Mouse (Mus musculus): Measurements from ENCODE around the gene Phlda2. TPM values are rescaled to one million over a fixed set of nuclear protein-coding genes. Genes with fewer than 3 reads are reported as not detected.
"Not testable (repeated sequence)": the region's sequence is repeated elsewhere in the genome, so short reads cannot be mapped to it uniquely, and the experiment has no call there.

Gene Phlda2
- 0.45 and 0.84 TPM in 2 replicates for polyA plus RNA-seq (2015; fragmentation: Nextera tagmentation; extraction: Ambion mirVana)

- Histone ChIP-seq H3K27ac (replicated peaks) (no peak within 1 kb of the TSS), H3K36me3 (no peaks in the 10 kb centered on the region), H3K4me2 (peak within 1 kb of the TSS; percentile 68), H3K4me1 (replicated peaks) (peaks cover 18% of the 10 kb centered on the region), H3K4me3 (peak within 1 kb of the TSS; percentile 42), H3K27me3 (peaks cover 74% of the 10 kb centered on the region), H3K9me3 (no peaks in the 10 kb centered on the region), H3K9ac (peak within 1 kb of the TSS; percentile 34; the same call in 1 of the 2 replicates)
- 3% methylated on average over 51 of the region's 51 CpGs for WGBS
- 0 out of 2 replicates have a peak, but pooled peaks have one; percentile 16 for ATAC-seq (ENCODE audit: low read depth)
These were observed at the start of gene Phlda2 for GRCm38 (mm10) chr7:143502418-143503200. Gene Phlda2 (minus strand): TSS chr7:143503150.

DNA sequence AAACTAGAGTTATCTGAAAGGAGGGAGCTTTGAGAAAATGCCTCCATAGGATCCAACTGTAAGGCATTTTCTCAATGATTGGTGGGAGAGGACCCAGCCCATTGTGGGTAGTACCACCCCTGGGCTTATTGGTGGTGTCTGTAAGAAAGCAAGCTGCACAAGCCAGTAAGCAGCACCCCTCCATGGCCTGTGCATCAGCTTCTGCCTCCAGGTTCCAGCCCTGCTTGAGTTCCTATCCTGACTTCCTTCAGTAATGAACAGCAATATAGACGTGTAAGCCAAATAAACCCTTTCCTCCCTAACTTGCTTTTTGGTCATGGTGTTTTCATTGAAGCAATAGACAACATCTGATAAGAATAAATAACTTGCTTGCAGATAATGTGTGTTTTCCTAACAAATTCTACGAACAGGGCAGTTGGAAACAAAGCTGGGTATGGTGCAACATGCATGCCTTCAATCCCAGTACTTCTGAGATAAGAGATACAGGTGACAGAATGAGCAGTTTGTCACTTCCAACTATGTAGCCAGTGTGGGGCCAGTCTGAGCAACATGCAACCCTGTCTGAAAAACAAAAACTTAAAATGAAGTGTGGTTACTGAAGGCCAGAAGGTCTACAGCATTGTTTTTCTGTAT is 46.8 kb upstream of the Phlda2 start:
- 40% methylated on average over 2 of the region's 2 CpGs for WGBS

DNA sequence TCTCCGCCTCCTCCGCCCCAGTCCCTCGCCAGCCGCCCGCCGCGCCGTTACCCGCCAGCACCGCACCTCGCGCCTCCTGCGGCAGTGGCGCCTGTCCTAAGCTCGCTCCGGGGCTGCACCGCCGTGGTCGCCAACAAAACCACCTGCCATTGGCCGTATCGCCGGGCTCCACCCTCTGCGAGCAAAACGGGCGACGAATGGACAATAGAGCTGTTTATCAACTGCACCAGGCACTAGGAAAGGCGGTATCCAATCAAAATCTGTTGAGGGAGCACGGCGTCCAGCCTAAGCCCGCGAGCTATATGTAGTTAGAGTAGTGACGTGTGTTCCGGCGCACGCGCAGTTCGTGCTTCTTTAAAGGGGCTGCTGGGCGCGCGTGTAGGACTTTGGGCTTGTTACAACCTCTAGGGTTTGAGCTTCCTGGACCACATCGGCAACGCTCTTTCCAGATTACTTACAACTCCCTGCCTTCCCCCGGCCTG is 46.1 kb upstream of the Phlda2 start, which contains the start of gene Nap1l4:
TSS of gene Nap1l4 (minus strand) at position 131 of the 482 bp plus-strand sequence.
- peaks cover 44% of the 10 kb centered on the region for H3K4me1 ChIP-seq (replicated peaks)
- WGBS = under 1% methylated on average over 41 of the region's 43 CpGs
- no peaks in the 10 kb centered on the region for H3K9me3 ChIP-seq
- H3K9ac ChIP-seq = peak within 1 kb of the TSS; percentile 93
- H3K36me3 ChIP-seq = peaks cover 15% of the 10 kb centered on the region; the same call in 1 of the 2 replicates
- peak; percentile 99 for ATAC-seq (ENCODE audit: low read depth)
- peak within 1 kb of the TSS; percentile 91 for H3K4me2 ChIP-seq
- no peaks in the 10 kb centered on the region for H3K27me3 ChIP-seq
- H3K4me3 ChIP-seq = peak within 1 kb of the TSS; percentile 96
- H3K27ac ChIP-seq (replicated peaks) = peak within 1 kb of the TSS; percentile 91

More for the DNA sequence above, 46.8 kb upstream of the Phlda2 start:
- Histone ChIP-seq H3K9me3 (no peaks in the 10 kb centered on the region), H3K27ac (replicated peaks) (peak overlapping the region; percentile 91), H3K4me1 (replicated peaks) (peaks cover 42% of the 10 kb centered on the region), H3K27me3 (no peaks in the 10 kb centered on the region), H3K9ac (peak overlapping the region; percentile 77), H3K4me3 (peak overlapping the region; percentile 96), H3K36me3 (peaks cover 21% of the 10 kb centered on the region), H3K4me2 (peak overlapping the region; percentile 72)
- peak; percentile 12; the same call in 1 of the 2 replicates for ATAC-seq (ENCODE audit: low read depth)

- peaks cover 50% of the 10 kb centered on the region for H3K4me1 ChIP-seq (replicated peaks)
- peak; percentile 80 for ATAC-seq (ENCODE audit: low read depth)
- WGBS = under 1% methylated on average over 49 of the region's 63 CpGs
These were observed 45.4 kb upstream of the Phlda2 start for GRCm38 (mm10) chr7:143548231-143548961.

GRCm38 (mm10) chr7:143546554-143546953 is 43.6 kb upstream of the Phlda2 start:
- Histone ChIP-seq H3K4me2 (peak overlapping the region; percentile 91; the same call in 1 of the 2 replicates), H3K4me3 (no peak overlapping the region), H3K36me3 (0 out of 2 replicates have a peak, but pooled peaks cover 8% of the 10 kb centered on the region), H3K4me1 (replicated peaks) (peaks cover 57% of the 10 kb centered on the region), H3K27ac (replicated peaks) (no peak overlapping the region), H3K9ac (peak overlapping the region; percentile 43; the same call in 1 of the 2 replicates), H3K27me3 (no peaks in the 10 kb centered on the region), H3K9me3 (no peaks in the 10 kb centered on the region)
- 69% methylated on average over 2 of the region's 2 CpGs for WGBS
- ATAC-seq (ENCODE audit: low read depth) = no peak

More at GRCm38 (mm10) chr7:143548231-143548961, 45.4 kb upstream of the Phlda2 start:
- Histone ChIP-seq H3K36me3 (peaks cover 15% of the 10 kb centered on the region; the same call in 1 of the 2 replicates), H3K9me3 (no peaks in the 10 kb centered on the region), H3K4me3 (peak overlapping the region; percentile 96), H3K27me3 (no peaks in the 10 kb centered on the region), H3K9ac (peak overlapping the region; percentile 93), H3K4me2 (peak overlapping the region; percentile 91), H3K27ac (replicated peaks) (peak overlapping the region; percentile 90)

GRCm38 (mm10) chr7:143544368-143544767 is 41.4 kb upstream of the Phlda2 start:
- ATAC-seq (ENCODE audit: low read depth) = no peak
- 91% methylated on average over 2 of the region's 2 CpGs for WGBS
- H3K9me3 ChIP-seq = no peaks in the 10 kb centered on the region
- H3K27ac ChIP-seq (replicated peaks) = no peak overlapping the region
- H3K27me3 ChIP-seq = no peaks in the 10 kb centered on the region
- H3K4me3 ChIP-seq = no peak overlapping the region
- peaks cover 14% of the 10 kb centered on the region for H3K36me3 ChIP-seq
- no peak overlapping the region for H3K9ac ChIP-seq
- no peak overlapping the region for H3K4me2 ChIP-seq
- H3K4me1 ChIP-seq (replicated peaks) = peaks cover 51% of the 10 kb centered on the region

- H3K27ac ChIP-seq (replicated peaks) = no peak overlapping the region
- no peak for ATAC-seq (ENCODE audit: low read depth)
- H3K9me3 ChIP-seq = no peaks in the 10 kb centered on the region
- H3K4me3 ChIP-seq = no peak overlapping the region
- peaks cover 10% of the 10 kb centered on the region; the same call in 1 of the 2 replicates for H3K4me1 ChIP-seq (replicated peaks)
- no peak overlapping the region for H3K4me2 ChIP-seq
- H3K9ac ChIP-seq = no peak overlapping the region
- no peaks in the 10 kb centered on the region for H3K27me3 ChIP-seq
- peaks cover 58% of the 10 kb centered on the region for H3K36me3 ChIP-seq
- 83% methylated on average over 1 of the region's 1 CpGs for WGBS
These were observed 35.7 kb upstream of the Phlda2 start for GRCm38 (mm10) chr7:143538671-143539070.

- not testable (repeated sequence) for H3K4me2 ChIP-seq; H3K9ac ChIP-seq; ATAC-seq (ENCODE audit: low read depth); H3K27me3 ChIP-seq; H3K4me3 ChIP-seq; H3K4me1 ChIP-seq (replicated peaks); H3K27ac ChIP-seq (replicated peaks); H3K9me3 ChIP-seq
- 93% methylated on average over 6 of the region's 6 CpGs for WGBS
- H3K36me3 ChIP-seq = peaks cover 62% of the 10 kb centered on the region
These were observed 35.3 kb upstream of the Phlda2 start for GRCm38 (mm10) chr7:143538229-143538628.

DNA sequence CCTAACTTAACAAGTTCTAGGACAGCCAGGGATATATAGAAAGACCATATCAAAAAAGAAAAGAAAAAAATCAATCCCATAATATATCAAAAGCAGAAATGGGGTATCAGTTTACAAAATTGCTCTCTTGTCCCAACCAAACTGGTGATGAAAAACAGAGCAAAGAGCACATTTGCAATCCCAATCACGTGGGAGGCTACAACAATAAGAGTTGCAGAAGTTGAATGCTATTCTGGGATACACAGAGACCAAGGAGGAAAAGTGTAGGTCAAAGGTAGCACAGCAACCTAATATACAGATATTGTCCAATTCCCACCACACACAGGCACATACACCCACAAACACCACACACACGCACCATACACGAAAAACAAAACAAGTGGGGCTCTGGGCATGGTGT is 33.3 kb upstream of the Phlda2 start:
- no peaks in the 10 kb centered on the region for H3K27me3 ChIP-seq
- no peak for ATAC-seq (ENCODE audit: low read depth)
- 91% methylated on average over 3 of the region's 3 CpGs for WGBS
- no peaks in the 10 kb centered on the region for H3K4me1 ChIP-seq (replicated peaks)
- no peak overlapping the region for H3K4me2 ChIP-seq
- H3K4me3 ChIP-seq = no peak overlapping the region
- H3K27ac ChIP-seq (replicated peaks) = no peak overlapping the region
- no peak overlapping the region for H3K9ac ChIP-seq
- no peaks in the 10 kb centered on the region for H3K9me3 ChIP-seq
- peaks cover 81% of the 10 kb centered on the region for H3K36me3 ChIP-seq

- Histone ChIP-seq H3K27ac (replicated peaks) (no peak overlapping the region), H3K9ac (no peak overlapping the region), H3K4me2 (no peak overlapping the region), H3K4me1 (replicated peaks) (no peaks in the 10 kb centered on the region), H3K4me3 (no peak overlapping the region), H3K36me3 (peaks cover 99% of the 10 kb centered on the region), H3K9me3 (no peaks in the 10 kb centered on the region), H3K27me3 (no peaks in the 10 kb centered on the region)
- no peak for ATAC-seq (ENCODE audit: low read depth)
- 80% methylated on average over 2 of the region's 2 CpGs for WGBS
These were observed 30.3 kb upstream of the Phlda2 start for GRCm38 (mm10) chr7:143533284-143533683.

GRCm38 (mm10) chr7:143532410-143532809 is 29.5 kb upstream of the Phlda2 start:
- WGBS = 66% methylated on average over 1 of the region's 1 CpGs
- H3K4me3 ChIP-seq = no peak overlapping the region
- ATAC-seq (ENCODE audit: low read depth) = no peak
- no peaks in the 10 kb centered on the region for H3K27me3 ChIP-seq
- no peaks in the 10 kb centered on the region for H3K4me1 ChIP-seq (replicated peaks)
- peaks cover 99% of the 10 kb centered on the region for H3K36me3 ChIP-seq
- no peak overlapping the region for H3K27ac ChIP-seq (replicated peaks)
- H3K9me3 ChIP-seq = no peaks in the 10 kb centered on the region
- H3K9ac ChIP-seq = no peak overlapping the region
- no peak overlapping the region for H3K4me2 ChIP-seq

All from neural tube, embryonic 13.5 days (tissue).